Mouse (Mus musculus): ENCODE data around the gene Tlr8.
"Not testable (repeated sequence)": the region's sequence is repeated elsewhere in the genome, so short reads cannot be mapped to it uniquely, and the experiment has no call there.

DNA sequence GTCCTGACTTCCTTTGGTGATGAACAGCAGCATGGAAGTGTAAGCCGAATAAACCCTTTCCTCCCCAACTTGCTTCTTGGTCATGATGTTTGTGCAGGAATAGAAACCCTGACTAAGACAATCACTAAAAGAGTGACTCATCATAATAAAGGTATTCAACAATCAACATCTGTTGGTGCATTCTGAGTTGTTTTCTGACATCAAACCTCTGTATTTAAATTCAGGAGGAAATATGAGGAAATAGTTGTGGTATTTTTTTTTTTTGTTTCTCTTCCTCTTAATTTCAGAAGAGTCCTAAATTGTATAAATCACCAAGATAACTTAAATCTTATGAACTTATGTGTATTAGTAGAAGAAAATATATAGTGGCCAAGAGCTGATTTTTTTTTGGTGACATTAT lies 37.9 kb upstream of the Tlr8 start:
- TF ChIP-seq EP300, CTCF (IDR thresholded peaks at IDR 0.05; ENCODE audit: low read depth): not testable (repeated sequence)

All from liver, embryonic 14.5 days (tissue).